Mouse (Mus musculus): ENCODE results near the gene Qtrt1. TPM values are rescaled to one million over a fixed set of nuclear protein-coding genes. Genes with fewer than 3 reads are reported as not detected.
A peak's percentile ranks its signal among the peaks of the same experiment; 100 is the strongest.

Gene Qtrt1
- polyA plus RNA-seq, 1 experiment from 2014 or later: 20.6 TPM

DNA sequence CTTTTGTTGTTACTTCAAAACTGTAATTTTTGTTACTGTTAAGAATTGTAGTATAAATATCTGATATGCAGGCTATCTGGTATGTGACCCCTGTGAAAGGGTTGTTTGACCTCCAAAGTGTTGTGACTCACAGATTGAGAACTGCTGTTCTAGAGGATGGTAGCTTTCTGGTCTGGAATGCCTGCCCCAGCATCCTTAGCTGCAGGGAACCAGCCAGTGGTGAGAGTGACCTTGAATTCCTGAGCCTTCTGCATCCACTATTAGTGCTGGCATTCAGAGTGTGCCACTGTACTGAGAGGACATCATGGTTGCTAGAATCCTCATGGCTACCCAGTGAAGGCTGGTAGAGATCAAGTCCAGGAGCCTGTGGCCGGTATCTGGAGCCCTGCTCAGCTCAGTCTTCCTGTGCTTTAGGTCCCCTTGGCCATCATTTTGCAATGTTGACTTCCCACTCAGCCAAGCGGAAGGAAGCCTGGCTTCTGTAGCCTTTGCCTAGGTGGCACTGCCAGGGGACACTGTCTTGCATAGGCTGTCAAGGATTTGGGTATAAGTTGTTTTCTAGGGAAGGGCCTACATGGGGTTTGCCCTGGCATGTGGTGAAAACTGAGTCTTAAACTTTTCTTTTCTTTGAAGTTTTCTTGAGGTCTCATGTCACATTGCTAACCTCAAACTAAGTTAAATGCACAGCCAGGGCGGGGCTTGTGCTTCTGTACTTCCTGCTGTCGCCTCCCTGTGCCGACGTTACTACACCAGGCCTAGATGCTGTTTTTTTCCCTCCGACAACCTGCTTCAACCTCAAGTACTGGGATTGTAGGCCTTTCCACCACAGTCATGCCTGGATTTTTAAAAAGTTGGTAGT lies 24.4 kb downstream of the Qtrt1 start:
- H3K27ac ChIP-seq (ENCODE audit: low read length): peak overlapping the region; percentile 74; the same call in 1 of the 2 replicates
- H3K4me2 ChIP-seq (replicated peaks; ENCODE audit: low read depth, low read length): no peak overlapping the region
- no peaks in the 10 kb centered on the region for H3K9me3 ChIP-seq (ENCODE audit: low read length)
- no peak overlapping the region for H3K9ac ChIP-seq (replicated peaks; ENCODE audit: low read depth)
- no peak for TF ChIP-seq EP300 (IDR thresholded peaks at IDR 0.05)
- TF ChIP-seq CTCF (IDR thresholded peaks at IDR 0.05): no peak
- 59% methylated on average over 7 of the region's 7 CpGs for WGBS
- no peaks in the 10 kb centered on the region for H3K36me3 ChIP-seq (ENCODE audit: insufficient read depth, low read length)
- H3K27me3 ChIP-seq (replicated peaks; ENCODE audit: insufficient read depth, low read length): no peaks in the 10 kb centered on the region
- peaks cover 20% of the 10 kb centered on the region; the same call in 1 of the 2 replicates for H3K4me1 ChIP-seq (ENCODE audit: insufficient read depth, low read depth, low read length)
- ATAC-seq (no peak; the same call in 1 of the 2 replicates), DNase-seq (ENCODE audit: low spot score) (peak; percentile 50)
- no peak overlapping the region for H3K4me3 ChIP-seq (ENCODE audit: low read depth, low read length)

DNA sequence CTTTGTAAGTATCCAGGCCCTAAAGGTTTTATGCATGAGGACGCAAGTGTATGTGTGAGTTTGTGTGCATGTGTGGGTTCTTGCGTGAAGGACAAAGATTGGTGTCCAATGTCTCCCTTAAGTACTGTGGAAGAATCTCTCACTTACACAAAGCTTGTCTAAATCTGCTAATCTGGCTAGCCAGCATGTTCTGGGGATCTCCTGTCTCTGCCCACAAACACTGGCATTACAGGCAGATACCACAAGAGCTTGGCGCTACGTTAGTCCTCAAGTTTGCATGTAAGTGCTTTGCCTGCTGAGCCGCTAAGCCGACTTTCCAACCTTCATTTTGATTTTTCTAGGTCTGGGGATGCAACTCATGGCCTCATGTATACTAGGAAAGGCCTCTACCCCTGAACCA lies 25.9 kb downstream of the Qtrt1 start:
- DNase-seq (ENCODE audit: low spot score) (no peak), ATAC-seq (no peak)
- no peak for TF ChIP-seq EP300 (IDR thresholded peaks at IDR 0.05)
- TF ChIP-seq CTCF (IDR thresholded peaks at IDR 0.05): no peak
- no peaks in the 10 kb centered on the region for H3K9me3 ChIP-seq (ENCODE audit: low read length)
- peak overlapping the region; percentile 74 for H3K27ac ChIP-seq (ENCODE audit: low read length)
- H3K4me1 ChIP-seq (ENCODE audit: insufficient read depth, low read depth, low read length): peaks cover 20% of the 10 kb centered on the region; the same call in 1 of the 2 replicates
- no peaks in the 10 kb centered on the region for H3K36me3 ChIP-seq (ENCODE audit: insufficient read depth, low read length)
- no peak overlapping the region for H3K4me2 ChIP-seq (replicated peaks; ENCODE audit: low read depth, low read length)
- no peaks in the 10 kb centered on the region for H3K27me3 ChIP-seq (replicated peaks; ENCODE audit: insufficient read depth, low read length)
- H3K9ac ChIP-seq (replicated peaks; ENCODE audit: low read depth): no peak overlapping the region
- H3K4me3 ChIP-seq (ENCODE audit: low read depth, low read length): no peak overlapping the region
- 92% methylated on average over 6 of the region's 6 CpGs for WGBS

DNA sequence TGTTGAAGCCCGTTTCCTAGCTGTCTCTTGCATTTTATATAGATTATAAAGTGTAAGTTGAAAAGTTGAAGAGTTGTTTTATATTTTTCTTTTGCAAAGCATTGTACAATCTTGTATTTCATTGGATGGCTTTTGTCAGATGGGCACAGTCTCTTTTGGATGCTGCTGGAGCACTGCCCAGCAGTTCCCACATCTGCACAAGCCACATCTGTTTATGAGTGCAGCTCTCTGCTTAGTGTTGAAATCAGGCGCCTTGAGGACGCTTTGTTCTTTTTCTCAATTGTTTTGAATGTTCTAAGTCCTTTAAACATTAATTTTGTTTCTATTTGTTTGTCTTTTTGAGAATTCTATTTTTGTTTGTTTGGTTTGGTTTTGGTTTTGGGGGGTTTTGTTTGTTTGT lies 26.6 kb downstream of the Qtrt1 start:
- no peak overlapping the region for H3K9ac ChIP-seq (replicated peaks; ENCODE audit: low read depth)
- TF ChIP-seq CTCF (IDR thresholded peaks at IDR 0.05) (no peak), EP300 (IDR thresholded peaks at IDR 0.05) (peak; percentile 81)
- no peak overlapping the region for H3K4me2 ChIP-seq (replicated peaks; ENCODE audit: low read depth, low read length)
- no peaks in the 10 kb centered on the region for H3K9me3 ChIP-seq (ENCODE audit: low read length)
- peaks cover 20% of the 10 kb centered on the region; the same call in 1 of the 2 replicates for H3K4me1 ChIP-seq (ENCODE audit: insufficient read depth, low read depth, low read length)
- 40% methylated on average over 3 of the region's 3 CpGs for WGBS
- peak overlapping the region; percentile 74 for H3K27ac ChIP-seq (ENCODE audit: low read length)
- peak; percentile 75 for ATAC-seq
- H3K27me3 ChIP-seq (replicated peaks; ENCODE audit: insufficient read depth, low read length): no peaks in the 10 kb centered on the region
- DNase-seq (ENCODE audit: low spot score): peak; percentile 87
- H3K36me3 ChIP-seq (ENCODE audit: insufficient read depth, low read length): no peaks in the 10 kb centered on the region
- H3K4me3 ChIP-seq (ENCODE audit: low read depth, low read length): no peak overlapping the region

DNA sequence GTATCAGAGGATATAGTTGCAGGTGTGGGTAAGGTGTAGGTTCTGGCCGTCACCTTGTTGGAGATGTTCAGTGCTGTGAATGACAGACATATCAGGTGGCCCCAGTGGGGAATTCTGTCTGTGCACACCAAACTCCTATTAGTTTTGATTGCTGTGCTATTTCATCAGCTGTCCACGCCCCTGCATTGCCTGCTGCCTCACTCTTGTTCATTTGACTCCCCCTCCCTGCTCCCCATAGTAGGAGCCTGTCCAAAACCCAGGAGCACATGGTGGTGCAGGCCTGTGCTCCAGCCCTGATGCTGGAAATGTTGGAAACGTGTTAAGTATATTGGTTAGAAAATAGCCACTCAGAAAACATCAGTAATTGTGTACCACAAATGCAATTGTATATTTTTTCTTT lies 27.8 kb downstream of the Qtrt1 start:
- H3K9me3 ChIP-seq (ENCODE audit: low read length): no peaks in the 10 kb centered on the region
- H3K4me2 ChIP-seq (replicated peaks; ENCODE audit: low read depth, low read length): no peak overlapping the region
- H3K27me3 ChIP-seq (replicated peaks; ENCODE audit: insufficient read depth, low read length): no peaks in the 10 kb centered on the region
- no peak overlapping the region for H3K4me3 ChIP-seq (ENCODE audit: low read depth, low read length)
- no peak overlapping the region for H3K27ac ChIP-seq (ENCODE audit: low read length)
- H3K36me3 ChIP-seq (ENCODE audit: insufficient read depth, low read length): no peaks in the 10 kb centered on the region
- DNase-seq (ENCODE audit: low spot score) (peak; percentile 37), ATAC-seq (0 out of 2 replicates have a peak, but pooled peaks have one; percentile 28)
- TF ChIP-seq EP300 (IDR thresholded peaks at IDR 0.05): no peak
- no peak for TF ChIP-seq CTCF (IDR thresholded peaks at IDR 0.05)
- no peak overlapping the region for H3K9ac ChIP-seq (replicated peaks; ENCODE audit: low read depth)
- H3K4me1 ChIP-seq (ENCODE audit: insufficient read depth, low read depth, low read length): peaks cover 20% of the 10 kb centered on the region; the same call in 1 of the 2 replicates
- WGBS: 79% methylated on average over 3 of the region's 3 CpGs

DNA sequence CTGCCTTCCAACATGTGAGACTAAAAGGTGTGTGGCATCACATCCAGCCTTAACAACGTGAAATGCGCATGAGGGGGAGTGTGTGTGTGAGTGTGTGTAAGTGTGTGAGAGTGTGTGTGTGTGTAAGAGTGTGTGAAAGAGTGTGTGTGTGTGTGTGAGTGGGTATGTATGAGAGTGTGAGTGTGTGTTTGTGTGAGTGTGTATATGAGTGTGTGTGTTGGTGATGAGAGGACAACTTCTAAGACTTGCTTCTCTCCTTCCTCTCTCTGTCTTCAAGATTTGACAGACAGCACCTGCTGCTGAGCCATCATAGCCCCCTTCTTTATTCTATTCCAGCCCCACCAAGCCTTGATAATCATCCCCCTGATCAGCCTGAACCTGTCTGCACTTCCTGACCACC lies 28.3 kb downstream of the Qtrt1 start:
- ATAC-seq (no peak), DNase-seq (ENCODE audit: low spot score) (no peak)
- Histone ChIP-seq H3K27ac (ENCODE audit: low read length) (no peak overlapping the region), H3K4me2 (replicated peaks; ENCODE audit: low read depth, low read length) (no peak overlapping the region), H3K9me3 (ENCODE audit: low read length) (no peaks in the 10 kb centered on the region), H3K4me3 (ENCODE audit: low read depth, low read length) (no peak overlapping the region), H3K27me3 (replicated peaks; ENCODE audit: insufficient read depth, low read length) (no peaks in the 10 kb centered on the region), H3K36me3 (ENCODE audit: insufficient read depth, low read length) (no peaks in the 10 kb centered on the region), H3K4me1 (ENCODE audit: insufficient read depth, low read depth, low read length) (peaks cover 22% of the 10 kb centered on the region; the same call in 1 of the 2 replicates), H3K9ac (replicated peaks; ENCODE audit: low read depth) (no peak overlapping the region)
- WGBS: 80% methylated on average over 2 of the region's 2 CpGs
- TF ChIP-seq CTCF (IDR thresholded peaks at IDR 0.05) (no peak), EP300 (IDR thresholded peaks at IDR 0.05) (no peak)

DNA sequence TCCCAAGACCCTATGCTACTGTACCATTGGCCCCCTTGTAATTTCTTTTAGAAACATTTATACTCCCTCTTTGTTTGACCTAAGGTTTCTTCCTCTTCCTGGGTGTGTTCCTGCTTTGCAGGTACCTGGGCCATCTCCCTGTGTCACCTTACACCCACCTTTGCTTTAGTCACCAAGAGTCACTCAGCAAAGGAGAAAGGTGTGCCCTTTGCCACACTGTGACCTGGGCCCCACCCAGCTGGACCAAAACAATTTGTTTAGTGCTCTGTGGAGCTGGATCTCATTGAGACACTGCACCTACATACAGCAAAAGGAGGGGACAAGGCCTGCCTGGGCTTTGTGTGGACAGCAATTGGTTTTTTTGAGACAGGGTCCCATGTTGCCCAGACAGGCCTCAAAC lies 28.8 kb downstream of the Qtrt1 start:
- ATAC-seq (no peak), DNase-seq (ENCODE audit: low spot score) (no peak)
- no peak overlapping the region for H3K4me3 ChIP-seq (ENCODE audit: low read depth, low read length)
- H3K9me3 ChIP-seq (ENCODE audit: low read length): no peaks in the 10 kb centered on the region
- TF ChIP-seq CTCF (IDR thresholded peaks at IDR 0.05) (no peak), EP300 (IDR thresholded peaks at IDR 0.05) (no peak)
- no peaks in the 10 kb centered on the region for H3K36me3 ChIP-seq (ENCODE audit: insufficient read depth, low read length)
- no peak overlapping the region for H3K9ac ChIP-seq (replicated peaks; ENCODE audit: low read depth)
- no peak overlapping the region for H3K27ac ChIP-seq (ENCODE audit: low read length)
- H3K4me1 ChIP-seq (ENCODE audit: insufficient read depth, low read depth, low read length): peaks cover 22% of the 10 kb centered on the region; the same call in 1 of the 2 replicates
- H3K27me3 ChIP-seq (replicated peaks; ENCODE audit: insufficient read depth, low read length): no peaks in the 10 kb centered on the region
- no peak overlapping the region for H3K4me2 ChIP-seq (replicated peaks; ENCODE audit: low read depth, low read length)
